Mouse (Mus musculus): ENCODE measurements around the gene Tmem217. TPM values are rescaled to one million over a fixed set of nuclear protein-coding genes. Genes with fewer than 3 reads are reported as not detected.

Tmem217 gene
- polyA plus RNA-seq, 1 experiment = 0.20 TPM

- Histone ChIP-seq H3K4me3 (replicated peaks) (no peak overlapping the region), H3K9me3 (no peaks in the 10 kb centered on the region), H3K4me1 (peaks cover 34% of the 10 kb centered on the region), H3K27me3 (replicated peaks) (no peaks in the 10 kb centered on the region), H3K36me3 (replicated peaks; ENCODE audit: low read length) (peaks cover 9% of the 10 kb centered on the region)
- TF ChIP-seq GATA1 (IDR thresholded peaks at IDR 0.05; ENCODE audit: borderline replicate concordance, low read length) (no peak), FLI1 (IDR thresholded peaks at IDR 0.05; ENCODE audit: low read length) (no peak)
Observed at GRCm38 (mm10) chr17:29554176-29554575, 2.0 kb upstream of the Tmem217 start.

GRCm38 (mm10) chr17:29551019-29551418, 1.2 kb downstream of the Tmem217 start:
- Histone ChIP-seq H3K36me3 (replicated peaks; ENCODE audit: low read length) (peaks cover 3% of the 10 kb centered on the region), H3K4me1 (peaks cover 29% of the 10 kb centered on the region), H3K9me3 (0 out of 2 replicates have a peak, but pooled peaks cover 3% of the 10 kb centered on the region), H3K27me3 (replicated peaks) (peaks cover 4% of the 10 kb centered on the region), H3K4me3 (replicated peaks) (peak overlapping the region; percentile 93)
- no peak for TF ChIP-seq FLI1 (IDR thresholded peaks at IDR 0.05; ENCODE audit: low read length)
- no peak for TF ChIP-seq GATA1 (IDR thresholded peaks at IDR 0.05; ENCODE audit: borderline replicate concordance, low read length)

GRCm38 (mm10) chr17:29549543-29550428, 2.4 kb downstream of the Tmem217 start, which contains the start of the genes Gm17657 and Tbc1d22b:
Gene Gm17657, minus strand, starts transcription at chr17:29549638.
Gene Tbc1d22b, plus strand, starts transcription at chr17:29549785.
- H3K9me3 ChIP-seq = peaks cover 8% of the 10 kb centered on the region; the same call in 1 of the 2 replicates
- peak within 1 kb of the TSS; percentile 93 for H3K4me3 ChIP-seq (replicated peaks)
- peaks cover 3% of the 10 kb centered on the region for H3K36me3 ChIP-seq (replicated peaks; ENCODE audit: low read length)
- TF ChIP-seq FLI1 (IDR thresholded peaks at IDR 0.05; ENCODE audit: low read length) (no peak), GATA1 (IDR thresholded peaks at IDR 0.05; ENCODE audit: borderline replicate concordance, low read length) (no peak)
- H3K27me3 ChIP-seq (replicated peaks) = peaks cover 4% of the 10 kb centered on the region
- peaks cover 29% of the 10 kb centered on the region for H3K4me1 ChIP-seq

- H3K9me3 ChIP-seq = peaks cover 8% of the 10 kb centered on the region; the same call in 1 of the 2 replicates
- TF ChIP-seq GATA1 (IDR thresholded peaks at IDR 0.05; ENCODE audit: borderline replicate concordance, low read length) (no peak), FLI1 (IDR thresholded peaks at IDR 0.05; ENCODE audit: low read length) (no peak)
- H3K4me3 ChIP-seq (replicated peaks) = peak overlapping the region; percentile 93
- peaks cover 4% of the 10 kb centered on the region for H3K27me3 ChIP-seq (replicated peaks)
- H3K36me3 ChIP-seq (replicated peaks; ENCODE audit: low read length) = no peaks in the 10 kb centered on the region
- H3K4me1 ChIP-seq = peaks cover 29% of the 10 kb centered on the region
Observed at GRCm38 (mm10) chr17:29548994-29549393, 3.2 kb downstream of the Tmem217 start.

GRCm38 (mm10) chr17:29548494-29548893, 3.7 kb downstream of the Tmem217 start:
- no peak overlapping the region for H3K4me3 ChIP-seq (replicated peaks)
- H3K27me3 ChIP-seq (replicated peaks) = peaks cover 4% of the 10 kb centered on the region
- H3K36me3 ChIP-seq (replicated peaks; ENCODE audit: low read length) = no peaks in the 10 kb centered on the region
- no peak for TF ChIP-seq FLI1 (IDR thresholded peaks at IDR 0.05; ENCODE audit: low read length)
- no peak for TF ChIP-seq GATA1 (IDR thresholded peaks at IDR 0.05; ENCODE audit: borderline replicate concordance, low read length)
- peaks cover 12% of the 10 kb centered on the region; the same call in 1 of the 2 replicates for H3K9me3 ChIP-seq
- peaks cover 29% of the 10 kb centered on the region for H3K4me1 ChIP-seq

- Histone ChIP-seq H3K4me3 (replicated peaks) (no peak overlapping the region), H3K36me3 (replicated peaks; ENCODE audit: low read length) (no peaks in the 10 kb centered on the region), H3K9me3 (peaks cover 27% of the 10 kb centered on the region), H3K27me3 (replicated peaks) (peaks cover 4% of the 10 kb centered on the region), H3K4me1 (peaks cover 14% of the 10 kb centered on the region)
- TF ChIP-seq FLI1 (IDR thresholded peaks at IDR 0.05; ENCODE audit: low read length) (no peak), GATA1 (IDR thresholded peaks at IDR 0.05; ENCODE audit: borderline replicate concordance, low read length) (no peak)
Observed at GRCm38 (mm10) chr17:29545241-29545640, 6.9 kb downstream of the Tmem217 start.

GRCm38 (mm10) chr17:29544064-29544463, 8.1 kb downstream of the Tmem217 start:
- TF ChIP-seq FLI1 (IDR thresholded peaks at IDR 0.05; ENCODE audit: low read length) = no peak
- TF ChIP-seq GATA1 (IDR thresholded peaks at IDR 0.05; ENCODE audit: borderline replicate concordance, low read length) = no peak
- Histone ChIP-seq H3K4me3 (replicated peaks) (no peak overlapping the region), H3K9me3 (peaks cover 29% of the 10 kb centered on the region), H3K4me1 (peaks cover 2% of the 10 kb centered on the region; the same call in 1 of the 2 replicates), H3K27me3 (replicated peaks) (peaks cover 4% of the 10 kb centered on the region), H3K36me3 (replicated peaks; ENCODE audit: low read length) (no peaks in the 10 kb centered on the region)

GRCm38 (mm10) chr17:29542831-29543690, 9.1 kb downstream of the Tmem217 start:
- Histone ChIP-seq H3K9me3 (peaks cover 31% of the 10 kb centered on the region), H3K4me3 (replicated peaks) (no peak overlapping the region), H3K4me1 (no peaks in the 10 kb centered on the region), H3K36me3 (replicated peaks; ENCODE audit: low read length) (no peaks in the 10 kb centered on the region), H3K27me3 (replicated peaks) (peaks cover 6% of the 10 kb centered on the region)
- no peak for TF ChIP-seq GATA1 (IDR thresholded peaks at IDR 0.05; ENCODE audit: borderline replicate concordance, low read length)
- TF ChIP-seq FLI1 (IDR thresholded peaks at IDR 0.05; ENCODE audit: low read length) = no peak

- Histone ChIP-seq H3K4me1 (no peaks in the 10 kb centered on the region), H3K36me3 (replicated peaks; ENCODE audit: low read length) (no peaks in the 10 kb centered on the region), H3K27me3 (replicated peaks) (peaks cover 4% of the 10 kb centered on the region), H3K9me3 (peaks cover 31% of the 10 kb centered on the region), H3K4me3 (replicated peaks) (no peak overlapping the region)
- TF ChIP-seq FLI1 (IDR thresholded peaks at IDR 0.05; ENCODE audit: low read length) = no peak
- TF ChIP-seq GATA1 (IDR thresholded peaks at IDR 0.05; ENCODE audit: borderline replicate concordance, low read length) = no peak
Observed at GRCm38 (mm10) chr17:29541419-29541818, 10.8 kb downstream of the Tmem217 start.

Measured in megakaryocyte, embryonic 14.5 days (primary cell).